Mouse (Mus musculus) heart, embryonic 11.5 days (tissue): Measurements from ENCODE around the gene Trappc3. TPM values are rescaled to one million over a fixed set of nuclear protein-coding genes. Genes with fewer than 3 reads are reported as not detected.

ENCODE experiments used
- ATAC-seq: fragments of 200-750 bp; cut with Nextera tagmentation; replicated peaks from 2 replicates; pipeline ENCODE4 v1.8.0; 2017; ENCODE audit warnings: moderate library complexity; ENCODE audit not compliant: insufficient number of reproducible peaks, low FRiP score, low TSS enrichment
- H3K27ac ChIP-seq: fragments of 300-500 bp; sonication (generic); 2 replicates; pipeline ENCODE4 v1.5.1; 2014; ENCODE audit warnings: mild to moderate bottlenecking, low read depth, low read length
- H3K27me3 ChIP-seq: fragments of 300-500 bp; sonication (generic); 2 replicates; pipeline ENCODE4 v1.6.1; 2014; ENCODE audit warnings: mild to moderate bottlenecking, low read length, mixed read lengths; ENCODE audit not compliant: control insufficient read depth, insufficient read depth
- H3K36me3 ChIP-seq: fragments of 300-500 bp; sonication (generic); 2 replicates; pipeline ENCODE4 v1.6.1; 2014; ENCODE audit warnings: mild to moderate bottlenecking, low read length, moderate library complexity, mixed read lengths; ENCODE audit not compliant: control insufficient read depth, insufficient read depth
- H3K4me1 ChIP-seq: fragments of 300-500 bp; sonication (generic); 2 replicates; pipeline ENCODE4 v1.6.1; 2014; ENCODE audit warnings: low read length; ENCODE audit not compliant: control insufficient read depth, insufficient read depth
- H3K4me2 ChIP-seq: fragments of 300-500 bp; sonication (generic); 2 replicates; pipeline ENCODE4 v1.6.1; 2014; ENCODE audit warnings: mild to moderate bottlenecking, moderate library complexity
- H3K4me3 ChIP-seq: fragments of 300-500 bp; sonication (generic); 2 replicates; pipeline ENCODE4 v1.5.1; 2014; ENCODE audit warnings: low read depth, low read length
- H3K9ac ChIP-seq: fragments of 300-500 bp; sonication (generic); 2 replicates; pipeline ENCODE4 v1.6.1; 2014; ENCODE audit warnings: mild to moderate bottlenecking, low read depth, low read length, moderate library complexity
- H3K9me3 ChIP-seq: fragments of 300-500 bp; sonication (generic); replicated peaks from 2 replicates; pipeline ENCODE4 v1.6.1; 2016; ENCODE audit warnings: low read length; ENCODE audit not compliant: control insufficient read depth
- WGBS: fragments of 180-500 bp; shearing (Covaris S2); extraction: QIAGEN DNeasy Blood & Tissue Kit; methylation state at CpG from one replicate; pipeline ENCODE4 v1.1.7; 2014; ENCODE audit not compliant: insufficient replicate concordance; 5-methylcytosine and 5-hydroxymethylcytosine counted together
- polyA plus RNA-seq: library from polyadenylated mRNA; unstranded; fragments of >200 nt; fragmentation: Nextera tagmentation; extraction: Ambion mirVana; gene quantifications from 2 replicates; pipeline ENCODE4 v1.2.1, GENCODE M21; 2014

Trappc3 gene
- polyA plus RNA-seq, 1 experiment from 2014 or later: 11.0 TPM

- Histone ChIP-seq H3K4me3 (no peak overlapping the region), H3K27ac (no peak overlapping the region), H3K4me2 (no peak overlapping the region), H3K4me1 (peaks cover 11% of the 10 kb centered on the region; the same call in 1 of the 2 replicates), H3K9ac (no peak overlapping the region), H3K27me3 (0 out of 2 replicates have a peak, but pooled peaks cover under 1% of the 10 kb centered on the region), H3K36me3 (peaks cover 22% of the 10 kb centered on the region), H3K9me3 (no peaks in the 10 kb centered on the region)
- ATAC-seq: no peak
- 92% methylated on average over 13 of the region's 13 CpGs for WGBS
Measured at GRCm38 (mm10) chr4:126316443-126317040, 54.4 kb downstream of the Trappc3 start.

- no peak for ATAC-seq
- no peak overlapping the region for H3K4me2 ChIP-seq
Measured at GRCm38 (mm10) chr4:126319806-126320205, 57.7 kb downstream of the Trappc3 start.

GRCm38 (mm10) chr4:126321111-126321853 lies 59.2 kb downstream of the Trappc3 start, which contains the start of gene Adprhl2:
Gene Adprhl2, minus strand, starts transcription at chr4:126321703.
- peak; percentile 81 for ATAC-seq
- peak within 1 kb of the TSS; percentile 62 for H3K4me3 ChIP-seq
- WGBS: under 1% methylated on average over 80 of the region's 80 CpGs

More at GRCm38 (mm10) chr4:126319806-126320205, 57.7 kb downstream of the Trappc3 start:
- Histone ChIP-seq H3K4me1 (peaks cover 7% of the 10 kb centered on the region; the same call in 1 of the 2 replicates), H3K27me3 (peaks cover 22% of the 10 kb centered on the region), H3K36me3 (peaks cover 22% of the 10 kb centered on the region), H3K9ac (no peak overlapping the region), H3K9me3 (no peaks in the 10 kb centered on the region), H3K27ac (no peak overlapping the region), H3K4me3 (no peak overlapping the region)
- WGBS: 91% methylated on average over 6 of the region's 6 CpGs

GRCm38 (mm10) chr4:126321854-126322511 lies 59.9 kb downstream of the Trappc3 start:
- Histone ChIP-seq H3K4me2 (peak overlapping the region; percentile 92), H3K4me1 (peaks cover 7% of the 10 kb centered on the region; the same call in 1 of the 2 replicates), H3K36me3 (peaks cover 12% of the 10 kb centered on the region), H3K9ac (peak overlapping the region; percentile 23; the same call in 1 of the 2 replicates), H3K27me3 (peaks cover 32% of the 10 kb centered on the region), H3K9me3 (no peaks in the 10 kb centered on the region), H3K4me3 (peak overlapping the region; percentile 62), H3K27ac (no peak overlapping the region)
- 50% methylated on average over 28 of the region's 28 CpGs for WGBS
- ATAC-seq: peak; percentile 3; the same call in 1 of the 2 replicates

More at GRCm38 (mm10) chr4:126321111-126321853, 59.2 kb downstream of the Trappc3 start, which contains the start of gene Adprhl2:
- Histone ChIP-seq H3K4me1 (peaks cover 7% of the 10 kb centered on the region; the same call in 1 of the 2 replicates), H3K9ac (peak within 1 kb of the TSS; percentile 77), H3K4me2 (peak within 1 kb of the TSS; percentile 92), H3K9me3 (no peaks in the 10 kb centered on the region), H3K27me3 (peaks cover 32% of the 10 kb centered on the region), H3K36me3 (peaks cover 19% of the 10 kb centered on the region), H3K27ac (peak within 1 kb of the TSS; percentile 65)

GRCm38 (mm10) chr4:126322646-126323045 lies 60.5 kb downstream of the Trappc3 start:
- H3K4me3 ChIP-seq: no peak overlapping the region
- WGBS: 89% methylated on average over 13 of the region's 13 CpGs
- peaks cover 7% of the 10 kb centered on the region; the same call in 1 of the 2 replicates for H3K4me1 ChIP-seq
- H3K27me3 ChIP-seq: peaks cover 32% of the 10 kb centered on the region
- H3K9me3 ChIP-seq: no peaks in the 10 kb centered on the region
- no peak overlapping the region for H3K9ac ChIP-seq
- no peak overlapping the region for H3K4me2 ChIP-seq
- peaks cover 5% of the 10 kb centered on the region; the same call in 1 of the 2 replicates for H3K36me3 ChIP-seq
- H3K27ac ChIP-seq: no peak overlapping the region
- ATAC-seq: no peak

- no peak overlapping the region for H3K9ac ChIP-seq
- no peaks in the 10 kb centered on the region for H3K9me3 ChIP-seq
- H3K36me3 ChIP-seq: no peaks in the 10 kb centered on the region
- ATAC-seq: no peak
- 30% methylated on average over 13 of the region's 13 CpGs for WGBS
- H3K4me3 ChIP-seq: no peak overlapping the region
- H3K27me3 ChIP-seq: peaks cover 32% of the 10 kb centered on the region
- H3K4me1 ChIP-seq: peaks cover 5% of the 10 kb centered on the region; the same call in 1 of the 2 replicates
- no peak overlapping the region for H3K27ac ChIP-seq
- H3K4me2 ChIP-seq: peak overlapping the region; percentile 47; the same call in 1 of the 2 replicates
Measured at GRCm38 (mm10) chr4:126324861-126325260, 62.7 kb downstream of the Trappc3 start.

GRCm38 (mm10) chr4:126325281-126325861 lies 63.2 kb downstream of the Trappc3 start, which contains the start of gene Tekt2:
Gene Tekt2, minus strand, starts transcription at chr4:126325688.
- H3K27ac ChIP-seq: no peak within 1 kb of the TSS

More at GRCm38 (mm10) chr4:126325281-126325861, 63.2 kb downstream of the Trappc3 start, which contains the start of gene Tekt2:
- Histone ChIP-seq H3K9ac (no peak within 1 kb of the TSS), H3K4me3 (no peak within 1 kb of the TSS), H3K4me1 (peaks cover 1% of the 10 kb centered on the region; the same call in 1 of the 2 replicates), H3K4me2 (peak within 1 kb of the TSS; percentile 47), H3K9me3 (no peaks in the 10 kb centered on the region), H3K36me3 (no peaks in the 10 kb centered on the region), H3K27me3 (peaks cover 32% of the 10 kb centered on the region)
- WGBS: 8% methylated on average over 23 of the region's 23 CpGs
- no peak for ATAC-seq
